Mouse (Mus musculus) intestine, embryonic 16.5 days (tissue): Measurements from ENCODE around the gene Psph. TPM values are rescaled to one million over a fixed set of nuclear protein-coding genes. Genes with fewer than 3 reads are reported as not detected.
"Not testable (repeated sequence)": the region's sequence is repeated elsewhere in the genome, so short reads cannot be mapped to it uniquely, and the experiment has no call there.

ENCODE experiments used
- ATAC-seq: fragments of 200-750 bp; cut with Nextera tagmentation; 2 replicates; pipeline ENCODE4 v1.8.0; 2017; ENCODE audit warnings: moderate TSS enrichment, moderate library complexity
- H3K27ac ChIP-seq: fragments of 300-500 bp; sonication (generic); 2 replicates; pipeline ENCODE4 v1.5.1; 2014; ENCODE audit warnings: mild to moderate bottlenecking, low read length
- H3K27me3 ChIP-seq: fragments of 300-500 bp; sonication (generic); replicated peaks from 2 replicates; pipeline ENCODE4 v1.6.1; 2014; ENCODE audit warnings: low read length, control low read depth, mixed read lengths; ENCODE audit not compliant: control insufficient read depth, insufficient read depth
- H3K36me3 ChIP-seq: fragments of 300-500 bp; sonication (generic); 2 replicates; pipeline ENCODE4 v1.6.1; 2014; ENCODE audit warnings: low read length, control low read depth; ENCODE audit not compliant: control insufficient read depth, insufficient read depth
- H3K4me1 ChIP-seq: fragments of 300-500 bp; sonication (generic); 2 replicates; pipeline ENCODE4 v1.6.1; 2014; ENCODE audit warnings: low read length, control low read depth, mixed read lengths; ENCODE audit not compliant: control insufficient read depth, insufficient read depth
- H3K4me2 ChIP-seq: fragments of 300-500 bp; sonication (generic); 2 replicates; pipeline ENCODE4 v1.6.1; 2014; ENCODE audit warnings: low read depth, low read length, control low read depth
- H3K4me3 ChIP-seq: fragments of 300-500 bp; sonication (generic); 2 replicates; pipeline ENCODE4 v1.5.1; 2014; ENCODE audit warnings: mild to moderate bottlenecking, low read length
- H3K9ac ChIP-seq: fragments of 300-500 bp; sonication (generic); 2 replicates; pipeline ENCODE4 v1.6.1; 2014; ENCODE audit warnings: low read depth, low read length
- H3K9me3 ChIP-seq: fragments of 300-500 bp; sonication (generic); 2 replicates; pipeline ENCODE4 v1.6.1; 2016; ENCODE audit warnings: low read length, control low read depth; ENCODE audit not compliant: control insufficient read depth
- WGBS: fragments of 180-500 bp; shearing (Covaris S2); extraction: QIAGEN DNeasy Blood & Tissue Kit; methylation state at CpG from one replicate; pipeline ENCODE4 v1.1.7; 2014; 5-methylcytosine and 5-hydroxymethylcytosine counted together
- polyA plus RNA-seq: library from polyadenylated mRNA; unstranded; fragments of >200 nt; fragmentation: Nextera tagmentation; extraction: Ambion mirVana; gene quantifications from 2 replicates; pipeline ENCODE4 v1.2.1, GENCODE M21; 2015

The Psph gene
- 48.0 and 57.1 TPM in 2 replicates for polyA plus RNA-seq

DNA sequence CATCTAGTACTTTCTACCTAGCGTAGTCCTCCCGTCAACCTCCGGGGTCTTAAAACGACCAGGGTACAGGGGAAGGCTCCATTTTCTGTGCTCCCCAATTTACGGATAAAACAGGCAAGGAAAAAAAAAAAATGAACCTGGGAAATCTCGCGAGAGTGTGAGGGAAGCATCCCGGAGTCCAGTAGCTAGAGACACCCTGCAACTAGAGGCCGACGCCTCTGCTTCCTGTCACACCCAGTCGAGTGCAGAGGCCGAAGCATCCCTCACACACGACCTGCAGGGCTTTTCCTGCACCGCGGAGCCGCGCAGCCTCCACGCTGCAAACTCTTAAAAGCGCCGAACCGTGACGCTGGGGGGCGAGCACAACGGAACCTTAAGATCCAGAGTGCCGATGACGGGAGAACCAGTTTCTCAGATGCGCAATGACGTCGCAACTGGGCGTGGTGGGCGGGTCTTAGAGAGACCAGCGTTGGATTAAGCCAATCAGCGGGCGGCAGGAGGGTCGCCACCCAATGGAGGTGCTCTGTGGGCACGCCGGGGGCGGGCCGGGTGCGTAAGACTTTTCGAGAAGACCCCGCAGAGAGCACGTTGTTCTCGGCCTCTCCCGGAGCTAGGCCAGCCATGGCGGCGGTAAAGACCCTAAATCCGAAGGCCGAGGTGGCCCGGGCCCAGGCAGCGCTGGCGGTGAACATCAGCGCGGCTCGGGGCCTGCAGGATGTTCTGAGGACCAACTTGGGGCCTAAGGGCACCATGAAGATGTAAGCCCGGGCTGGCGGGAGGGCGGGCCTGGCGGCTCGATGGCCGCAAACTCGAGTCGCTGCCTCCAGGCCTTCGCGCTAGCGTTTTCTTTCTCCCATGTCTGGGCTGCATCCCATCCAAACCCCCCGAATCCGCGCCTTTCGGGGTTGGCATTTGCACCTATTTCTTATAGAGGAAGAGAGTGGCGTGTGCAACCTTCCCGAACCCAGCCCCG is at the start of gene Psph:
Gene Psph, minus strand, starts transcription at position 632 of the 973 bp plus-strand sequence.
- ATAC-seq: peak; percentile 99
- peak within 1 kb of the TSS; percentile 75 for H3K4me2 ChIP-seq

DNA sequence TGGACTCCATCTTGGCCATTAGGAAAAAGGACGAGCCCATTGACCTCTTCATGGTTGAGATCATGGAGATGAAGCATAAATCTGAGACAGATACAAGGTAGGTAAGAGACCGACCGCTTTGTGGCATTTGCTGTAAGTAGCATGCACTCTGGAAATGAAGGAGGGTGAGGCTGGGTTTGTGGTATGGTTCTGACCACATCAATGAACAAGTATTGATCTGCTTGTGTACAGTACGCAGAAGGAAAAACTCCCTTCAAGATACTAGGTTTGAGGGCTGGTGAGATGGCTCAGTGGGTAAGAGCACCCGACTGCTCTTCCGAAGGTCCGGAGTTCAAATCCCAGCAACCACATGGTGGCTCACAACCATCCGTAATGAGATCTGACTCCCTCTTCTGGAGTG is 3.3 kb upstream of the Psph start:
- 89% methylated on average over 7 of the region's 8 CpGs for WGBS
- H3K27me3 ChIP-seq: not testable (repeated sequence)
- H3K36me3 ChIP-seq: peaks cover 17% of the 10 kb centered on the region; the same call in 1 of the 2 replicates

More for the DNA sequence above, at the start of gene Psph:
- no peaks in the 10 kb centered on the region for H3K9me3 ChIP-seq
- peak within 1 kb of the TSS; percentile 100 for H3K27ac ChIP-seq
- peak within 1 kb of the TSS; percentile 98 for H3K9ac ChIP-seq
- H3K4me1 ChIP-seq: peaks cover 19% of the 10 kb centered on the region
- peaks cover 12% of the 10 kb centered on the region; the same call in 1 of the 2 replicates for H3K36me3 ChIP-seq
- no peaks in the 10 kb centered on the region for H3K27me3 ChIP-seq
- under 1% methylated on average over 73 of the region's 73 CpGs for WGBS
- peak within 1 kb of the TSS; percentile 99 for H3K4me3 ChIP-seq

DNA sequence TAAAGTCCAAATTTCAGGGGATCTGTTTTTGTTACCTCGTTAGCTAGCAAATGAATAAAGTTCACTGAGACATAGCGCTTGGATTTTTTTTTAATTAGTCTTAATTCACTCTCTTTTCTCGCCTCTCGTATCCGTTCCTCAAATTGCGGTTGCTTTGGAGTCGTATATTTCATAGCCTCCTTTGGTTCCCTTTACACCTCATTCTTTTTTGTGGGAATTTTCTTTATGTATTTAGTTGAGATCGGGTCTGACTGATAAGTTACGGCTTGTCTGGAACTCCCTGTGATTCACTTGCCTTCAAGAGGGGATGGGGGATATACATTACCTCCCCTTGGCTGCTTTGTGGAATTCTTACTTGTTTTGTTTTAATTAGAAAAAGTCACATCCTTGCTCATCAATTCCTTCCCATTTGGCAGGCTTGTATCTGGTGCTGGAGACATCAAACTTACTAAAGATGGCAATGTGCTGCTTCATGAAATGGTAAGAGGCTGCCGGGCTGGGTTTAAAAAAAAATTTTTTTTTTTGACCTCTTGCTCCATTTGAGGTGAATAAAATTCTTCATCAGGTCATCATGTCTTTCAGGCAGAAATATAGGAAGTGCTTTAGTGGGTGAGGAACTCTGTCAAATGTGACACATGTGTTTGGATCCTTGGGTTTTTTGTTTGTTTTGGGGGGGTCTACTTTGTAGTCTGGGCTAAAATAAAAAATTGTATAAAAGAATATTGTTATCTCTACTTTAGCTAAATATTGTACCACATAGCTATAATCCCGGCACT is 757 bp upstream of the Psph start:
- Histone ChIP-seq H3K27me3 (no peaks in the 10 kb centered on the region), H3K36me3 (peaks cover 12% of the 10 kb centered on the region; the same call in 1 of the 2 replicates), H3K4me3 (peak overlapping the region; percentile 99), H3K4me2 (peak overlapping the region; percentile 75), H3K9me3 (no peaks in the 10 kb centered on the region), H3K4me1 (peaks cover 19% of the 10 kb centered on the region), H3K27ac (peak overlapping the region; percentile 90), H3K9ac (peak overlapping the region; percentile 98)
- no peak for ATAC-seq
- 8% methylated on average over 11 of the region's 11 CpGs for WGBS

More for the DNA sequence above, 3.3 kb upstream of the Psph start:
- not testable (repeated sequence) for ATAC-seq, H3K4me3 ChIP-seq, H3K9ac ChIP-seq, H3K27ac ChIP-seq, H3K4me2 ChIP-seq, H3K9me3 ChIP-seq
- peaks cover 19% of the 10 kb centered on the region for H3K4me1 ChIP-seq

DNA sequence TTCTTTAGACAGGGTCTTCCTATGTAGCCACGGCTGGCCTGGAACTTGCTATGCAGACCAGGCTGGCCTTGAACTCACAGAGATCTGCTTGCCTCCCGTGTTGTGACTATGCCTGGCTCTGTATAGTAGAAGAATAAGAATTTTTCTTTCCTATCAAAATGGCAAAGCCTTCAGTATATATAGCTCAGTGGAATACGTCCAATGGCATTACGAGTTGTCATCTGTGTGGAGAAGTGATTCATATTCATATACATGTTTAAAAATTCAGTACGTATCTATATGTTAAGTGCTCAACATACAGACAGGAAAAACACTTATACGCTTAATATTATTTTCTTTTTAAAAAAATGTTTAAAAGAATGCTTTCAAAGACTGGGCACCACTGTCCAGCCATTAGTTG is 1.1 kb downstream of the Psph start:
- H3K4me2 ChIP-seq: peak overlapping the region; percentile 69
- peaks cover 19% of the 10 kb centered on the region for H3K4me1 ChIP-seq
- H3K9me3 ChIP-seq: no peaks in the 10 kb centered on the region
- 72% methylated on average over 6 of the region's 6 CpGs for WGBS
- peak overlapping the region; percentile 98 for H3K9ac ChIP-seq
- peak overlapping the region; percentile 99 for H3K4me3 ChIP-seq
- H3K27ac ChIP-seq: peak overlapping the region; percentile 100
- H3K27me3 ChIP-seq: no peaks in the 10 kb centered on the region
- no peak for ATAC-seq
- H3K36me3 ChIP-seq: peaks cover 12% of the 10 kb centered on the region; the same call in 1 of the 2 replicates

DNA sequence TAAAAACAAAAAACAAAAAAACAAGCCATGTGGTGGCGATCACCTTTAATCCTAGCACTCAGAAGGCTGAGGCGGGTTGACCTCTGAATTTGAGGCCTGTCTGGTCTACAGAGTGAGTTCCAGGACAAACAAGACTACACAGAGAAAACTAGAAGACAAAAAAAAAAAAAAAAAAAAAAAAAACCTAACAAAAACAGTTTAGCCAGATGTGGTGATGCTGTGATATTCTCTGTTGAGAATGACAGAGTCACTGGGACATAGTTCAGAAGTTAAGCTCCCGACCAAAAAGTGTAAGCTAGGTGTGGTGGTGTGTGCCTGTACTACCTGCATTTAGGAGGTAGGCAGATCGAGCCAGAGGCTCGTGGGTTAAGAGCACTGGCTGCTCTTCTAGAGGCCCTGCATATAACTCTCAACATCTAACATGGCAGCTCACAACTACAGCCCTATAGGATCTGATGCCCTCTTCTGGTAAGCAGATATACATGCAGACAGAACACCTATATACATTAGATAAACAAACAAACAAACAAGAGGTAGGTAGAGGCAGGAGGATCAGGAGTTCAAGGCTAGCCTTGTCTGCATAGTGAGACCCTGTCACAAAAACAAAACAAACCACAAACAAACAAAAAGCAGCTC is 1.9 kb downstream of the Psph start:
- Histone ChIP-seq H3K27me3 (no peaks in the 10 kb centered on the region), H3K27ac (no peak overlapping the region), H3K9ac (no peak overlapping the region), H3K4me2 (no peak overlapping the region), H3K4me3 (no peak overlapping the region), H3K36me3 (peaks cover 9% of the 10 kb centered on the region; the same call in 1 of the 2 replicates), H3K9me3 (no peaks in the 10 kb centered on the region), H3K4me1 (peaks cover 19% of the 10 kb centered on the region)
- ATAC-seq: no peak
- WGBS: 88% methylated on average over 5 of the region's 5 CpGs

DNA sequence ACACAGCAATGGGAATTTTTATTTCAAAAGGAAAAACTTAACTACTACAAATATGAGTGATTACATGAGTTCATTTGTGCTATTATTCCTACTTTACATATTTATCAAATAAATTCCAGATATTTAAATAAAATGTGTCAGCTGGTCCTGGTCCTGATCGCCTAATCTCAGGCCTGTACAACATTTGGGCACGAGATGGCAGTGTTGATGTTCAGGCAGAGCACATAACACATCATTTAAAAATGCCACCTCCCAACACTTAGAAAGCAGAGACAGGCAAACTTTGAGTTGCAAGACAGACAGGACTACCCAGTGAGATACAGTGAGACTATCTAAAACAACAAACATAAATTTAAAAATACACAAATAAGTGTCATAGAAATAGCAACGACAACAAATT is 5.0 kb downstream of the Psph start:
- no peak for ATAC-seq
- H3K4me3 ChIP-seq: no peak overlapping the region
- no peak overlapping the region for H3K4me2 ChIP-seq
- no peaks in the 10 kb centered on the region for H3K9me3 ChIP-seq
- no peaks in the 10 kb centered on the region for H3K27me3 ChIP-seq
- no peak overlapping the region for H3K9ac ChIP-seq
- H3K27ac ChIP-seq: no peak overlapping the region
- H3K36me3 ChIP-seq: no peaks in the 10 kb centered on the region
- H3K4me1 ChIP-seq: peaks cover 6% of the 10 kb centered on the region; the same call in 1 of the 2 replicates
- 43% methylated on average over 3 of the region's 3 CpGs for WGBS

DNA sequence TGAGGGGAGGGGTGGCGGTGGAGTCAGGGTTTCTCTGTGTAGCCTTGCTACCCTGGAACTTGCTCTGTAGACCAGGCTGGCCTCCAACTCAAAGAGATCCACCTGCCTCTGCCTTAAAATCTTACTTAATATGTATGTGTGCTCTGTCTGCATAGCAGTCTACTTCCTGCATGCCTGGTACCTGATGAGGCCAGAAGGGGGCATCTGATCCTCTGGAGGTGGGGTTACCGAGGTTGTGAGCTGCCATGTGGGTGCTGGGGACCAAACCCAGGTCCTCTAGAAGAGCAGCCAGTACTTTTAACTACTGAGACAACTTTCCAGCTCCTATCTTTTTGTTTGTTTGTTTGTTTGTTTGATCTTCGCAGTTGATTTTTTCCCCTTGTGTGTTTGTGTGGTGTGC is 7.1 kb downstream of the Psph start:
- 0 out of 2 replicates have a peak, but pooled peaks cover 3% of the 10 kb centered on the region for H3K4me1 ChIP-seq
- H3K9ac ChIP-seq: no peak overlapping the region
- no peaks in the 10 kb centered on the region for H3K9me3 ChIP-seq
- no peaks in the 10 kb centered on the region for H3K27me3 ChIP-seq
- no peak overlapping the region for H3K4me3 ChIP-seq
- no peaks in the 10 kb centered on the region for H3K36me3 ChIP-seq
- H3K4me2 ChIP-seq: no peak overlapping the region
- WGBS: 95% methylated on average over 3 of the region's 3 CpGs
- no peak overlapping the region for H3K27ac ChIP-seq
- ATAC-seq: no peak

DNA sequence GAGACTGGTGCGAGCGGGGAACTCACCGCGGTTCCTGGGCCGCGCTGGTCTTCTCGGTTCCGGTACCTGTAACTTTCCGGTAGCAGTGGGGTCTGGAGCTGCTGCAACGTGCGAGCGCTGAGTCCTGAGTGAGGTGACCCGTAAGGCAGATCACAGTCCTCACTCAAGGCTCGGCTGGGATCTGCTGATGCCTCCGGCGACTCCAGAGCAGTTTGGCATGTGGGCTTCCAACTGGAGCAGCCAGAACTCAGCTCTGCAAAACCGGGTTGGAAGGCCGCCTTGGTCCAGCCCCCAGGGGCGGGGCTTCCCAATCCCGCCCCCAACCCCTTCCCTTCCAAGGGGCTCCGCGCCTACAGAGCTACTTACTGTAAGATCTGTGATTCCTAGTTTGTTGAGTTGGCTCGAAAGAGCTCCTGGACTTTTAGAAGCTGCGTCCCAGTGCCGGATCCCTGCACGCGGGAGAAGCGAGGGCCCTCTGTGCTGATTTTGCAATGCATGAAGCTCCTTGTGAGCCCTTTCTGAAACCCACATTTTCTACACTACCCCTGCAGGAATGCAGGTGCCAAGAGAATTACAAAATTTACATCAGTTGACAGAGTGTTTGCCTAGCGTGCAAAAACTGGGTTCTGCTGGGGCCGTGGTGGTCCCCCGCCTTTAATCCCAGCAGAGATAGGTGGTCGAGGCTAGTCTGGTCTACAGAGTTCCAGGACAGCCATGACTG is 8.1 kb downstream of the Psph start:
- Histone ChIP-seq H3K4me3 (peak overlapping the region; percentile 57), H3K27me3 (no peaks in the 10 kb centered on the region), H3K4me1 (0 out of 2 replicates have a peak, but pooled peaks cover 3% of the 10 kb centered on the region), H3K27ac (no peak overlapping the region), H3K9me3 (no peaks in the 10 kb centered on the region), H3K36me3 (no peaks in the 10 kb centered on the region), H3K9ac (peak overlapping the region; percentile 73), H3K4me2 (peak overlapping the region; percentile 72)
- WGBS: 2% methylated on average over 32 of the region's 32 CpGs
- peak; percentile 94 for ATAC-seq
